Mouse (Mus musculus) myocyte (in vitro differentiated cells): Measurements from ENCODE around the gene Acaa1a. TPM values are rescaled to one million over a fixed set of nuclear protein-coding genes. Genes with fewer than 3 reads are reported as not detected.
A peak's percentile ranks its signal among the peaks of the same experiment; 100 is the strongest.

Experiments
- H3K27me3 ChIP-seq: one replicate; pipeline ENCODE4 v1.6.1; 2011; ENCODE audit not compliant: control insufficient read depth, insufficient read depth, insufficient read length
- H3K36me3 ChIP-seq: one replicate; pipeline ENCODE4 v1.6.1; 2011; ENCODE audit not compliant: control insufficient read depth, insufficient read depth
- H3K4me2 ChIP-seq: one replicate; pipeline ENCODE4 v1.6.1; 2011; ENCODE audit warnings: low read depth, control low read depth
- H3K4me3 ChIP-seq: one replicate; pipeline ENCODE4 v1.5.1; 2011; ENCODE audit warnings: mild to moderate bottlenecking, control low read depth, moderate library complexity
- H3K79me2 ChIP-seq: one replicate; pipeline ENCODE4 v1.6.1; 2011; ENCODE audit not compliant: control insufficient read depth, insufficient read depth
- H3ac ChIP-seq: one replicate; pipeline ENCODE4 v1.6.1; 2011; ENCODE audit not compliant: control insufficient read depth, insufficient read length
- CEBPB ChIP-seq: IDR thresholded peaks from 2 replicates; pipeline ENCODE4 v1.6.1; 2011; ENCODE audit warnings: mild to moderate bottlenecking, moderate library complexity; ENCODE audit not compliant: poor library complexity, insufficient read depth, severe bottlenecking
- E2F4 ChIP-seq: IDR thresholded peaks from one replicate; pipeline ENCODE4 v1.6.1; 2011; ENCODE audit warnings: mild to moderate bottlenecking, control low read depth, moderate library complexity; ENCODE audit not compliant: insufficient read depth
- MAX ChIP-seq: IDR thresholded peaks from one replicate; pipeline ENCODE4 v1.6.1; 2011; ENCODE audit warnings: low read depth, mild to moderate bottlenecking, control low read depth
- MYOD1 ChIP-seq, 3 experiments: IDR thresholded peaks; one replicate each; pipeline ENCODE4 v1.6.1; 2011; ENCODE audit warnings: control low read depth in 2 of 3, low read depth in 2 of 3, mild to moderate bottlenecking in 2 of 3, moderate library complexity in 1 of 3; ENCODE audit not compliant: insufficient read length in 2 of 3, control insufficient read depth in 1 of 3
- MYOG ChIP-seq, 3 experiments: IDR thresholded peaks; one replicate each; pipeline ENCODE4 v1.6.1; 2011; ENCODE audit warnings: control low read depth in 2 of 3, low read depth in 2 of 3, mild to moderate bottlenecking in 2 of 3; ENCODE audit not compliant: insufficient read length in 2 of 3, control insufficient read depth in 1 of 3, insufficient read depth in 1 of 3
- POLR2A ChIP-seq: IDR thresholded peaks from one replicate; pipeline ENCODE4 v1.6.1; 2011; ENCODE audit warnings: low read depth, mild to moderate bottlenecking, control low read depth, moderate library complexity; ENCODE audit not compliant: insufficient read length
- POLR2AphosphoS2 ChIP-seq: IDR thresholded peaks from one replicate; pipeline ENCODE4 v1.6.1; 2011; ENCODE audit warnings: low read depth, control low read depth; ENCODE audit not compliant: insufficient read length
- REST ChIP-seq: IDR thresholded peaks from one replicate; pipeline ENCODE4 v1.6.1; 2011; ENCODE audit warnings: mild to moderate bottlenecking, control low read depth, moderate library complexity; ENCODE audit not compliant: insufficient read depth, insufficient read length
- SRF ChIP-seq: IDR thresholded peaks from one replicate; pipeline ENCODE4 v1.6.1; 2011; ENCODE audit warnings: low read depth; ENCODE audit not compliant: control insufficient read depth, insufficient read length
- TCF12 ChIP-seq: IDR thresholded peaks from one replicate; pipeline ENCODE4 v1.6.1; 2011; ENCODE audit warnings: mild to moderate bottlenecking, control low read depth; ENCODE audit not compliant: poor library complexity, insufficient read depth, severe bottlenecking
- TCF3 ChIP-seq: IDR thresholded peaks from one replicate; pipeline ENCODE4 v1.6.1; 2011; ENCODE audit warnings: low read depth, control low read depth; ENCODE audit not compliant: insufficient read length
- USF1 ChIP-seq: IDR thresholded peaks from one replicate; pipeline ENCODE4 v1.6.1; 2011; ENCODE audit warnings: low read depth, mild to moderate bottlenecking, control low read depth, moderate library complexity
- polyA plus RNA-seq: library from polyadenylated mRNA; unstranded; fragments of >200 nt; fragmentation: generic; extraction: Trizol; gene quantifications from one replicate; pipeline ENCODE4 v1.2.1, GENCODE M21; 2012; ENCODE audit warnings: missing spikeins

Gene Acaa1a
- polyA plus RNA-seq, 1 experiment, result 61.7 TPM

- no peak overlapping the region for H3ac ChIP-seq
- H3K36me3 ChIP-seq, result no peaks in the 10 kb centered on the region
- H3K27me3 ChIP-seq, result no peaks in the 10 kb centered on the region
- no peaks in the 10 kb centered on the region for H3K79me2 ChIP-seq
- TF ChIP-seq MAX (no peak), USF1 (no peak), TCF3 (no peak), MYOG (IDR thresholded peaks at IDR 0.05; ENCODE audit: control insufficient read depth in 1 of 3, insufficient read depth in 1 of 3, insufficient read length in 2 of 3, low read depth in 2 of 3) (no peak), MYOD1 (IDR thresholded peaks at IDR 0.05; ENCODE audit: control insufficient read depth in 1 of 3, insufficient read length in 2 of 3, low read depth in 2 of 3) (no peak), REST (no peak), SRF (no peak)
- H3K4me2 ChIP-seq, result no peak overlapping the region
- no peak overlapping the region for H3K4me3 ChIP-seq
Measured at GRCm38 (mm10) chr9:119375008-119375407, 35.5 kb downstream of the Acaa1a start.

GRCm38 (mm10) chr9:119375556-119375955 is 36.1 kb downstream of the Acaa1a start:
- Histone ChIP-seq H3K4me3 (no peak overlapping the region), H3K36me3 (no peaks in the 10 kb centered on the region), H3K79me2 (no peaks in the 10 kb centered on the region), H3K4me2 (no peak overlapping the region), H3ac (no peak overlapping the region), H3K27me3 (no peaks in the 10 kb centered on the region)
- TF ChIP-seq MYOG (IDR thresholded peaks at IDR 0.05; ENCODE audit: control insufficient read depth in 1 of 3, insufficient read depth in 1 of 3, insufficient read length in 2 of 3, low read depth in 2 of 3), result no peak
- no peak for TF ChIP-seq POLR2A

- H3K79me2 ChIP-seq, result no peaks in the 10 kb centered on the region
- H3K4me2 ChIP-seq, result no peak overlapping the region
- TF ChIP-seq TCF3 (no peak), REST (no peak), E2F4 (no peak), USF1 (no peak), POLR2AphosphoS2 (no peak), MYOG (IDR thresholded peaks at IDR 0.05; ENCODE audit: control insufficient read depth in 1 of 3, insufficient read depth in 1 of 3, insufficient read length in 2 of 3, low read depth in 2 of 3) (no peak), CEBPB (no peak), TCF12 (no peak), MYOD1 (IDR thresholded peaks at IDR 0.05; ENCODE audit: control insufficient read depth in 1 of 3, insufficient read length in 2 of 3, low read depth in 2 of 3) (no peak), MAX (no peak), SRF (no peak)
- no peak overlapping the region for H3ac ChIP-seq
- H3K36me3 ChIP-seq, result no peaks in the 10 kb centered on the region
- H3K4me3 ChIP-seq, result no peak overlapping the region
- H3K27me3 ChIP-seq, result no peaks in the 10 kb centered on the region
Measured at GRCm38 (mm10) chr9:119378231-119378630, 38.8 kb downstream of the Acaa1a start.

GRCm38 (mm10) chr9:119382603-119383002 is 43.1 kb downstream of the Acaa1a start:
- no peaks in the 10 kb centered on the region for H3K79me2 ChIP-seq
- H3ac ChIP-seq, result no peak overlapping the region

GRCm38 (mm10) chr9:119388956-119389355 is 49.5 kb downstream of the Acaa1a start:
- TF ChIP-seq USF1 (no peak), POLR2A (no peak), REST (peak; percentile 76)
- Histone ChIP-seq H3K4me3 (no peak overlapping the region), H3K79me2 (no peaks in the 10 kb centered on the region), H3ac (no peak overlapping the region), H3K4me2 (no peak overlapping the region), H3K36me3 (no peaks in the 10 kb centered on the region), H3K27me3 (no peaks in the 10 kb centered on the region)

More at GRCm38 (mm10) chr9:119382603-119383002, 43.1 kb downstream of the Acaa1a start:
- H3K36me3 ChIP-seq, result no peaks in the 10 kb centered on the region
- TF ChIP-seq TCF3 (no peak), TCF12 (no peak), MYOD1 (IDR thresholded peaks at IDR 0.05; ENCODE audit: control insufficient read depth in 1 of 3, insufficient read length in 2 of 3, low read depth in 2 of 3) (no peak), POLR2A (no peak), POLR2AphosphoS2 (no peak), REST (no peak), SRF (no peak), CEBPB (no peak), USF1 (no peak), E2F4 (no peak), MYOG (IDR thresholded peaks at IDR 0.05; ENCODE audit: control insufficient read depth in 1 of 3, insufficient read depth in 1 of 3, insufficient read length in 2 of 3, low read depth in 2 of 3) (no peak), MAX (no peak)
- no peak overlapping the region for H3K4me3 ChIP-seq
- H3K27me3 ChIP-seq, result no peaks in the 10 kb centered on the region
- H3K4me2 ChIP-seq, result no peak overlapping the region
